Mouse (Mus musculus): ENCODE results near the gene Cdk13. TPM values are rescaled to one million over a fixed set of nuclear protein-coding genes. Genes with fewer than 3 reads are reported as not detected.

Gene Cdk13
- polyA plus RNA-seq, 1 experiment from 2014 or later, result 20.3 TPM

DNA sequence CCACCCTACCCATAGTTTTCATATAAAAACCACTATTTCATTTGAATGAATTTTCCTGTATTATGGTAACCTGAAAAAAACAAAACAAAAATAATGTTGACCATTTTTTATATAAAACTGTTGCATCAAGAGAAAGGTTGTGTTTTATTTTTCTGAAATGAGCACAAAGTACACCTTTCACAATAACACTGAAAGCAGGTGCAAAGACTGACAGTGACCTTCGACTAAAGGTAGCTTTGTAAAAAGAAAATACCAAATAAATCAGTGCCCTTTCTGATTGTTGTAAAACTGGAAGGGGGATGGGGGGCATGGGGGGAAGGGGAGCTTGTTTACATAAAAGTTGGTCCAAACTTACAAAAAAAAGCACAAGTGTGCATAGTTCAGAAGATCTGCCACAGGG, 87.5 kb downstream of the Cdk13 start:
- ATAC-seq (ENCODE audit: low read depth) (no peak), DNase-seq (ENCODE audit: low spot score) (no peak)
- H3K27ac ChIP-seq (replicated peaks; ENCODE audit: low read depth, low read length), result no peak overlapping the region
- no peaks in the 10 kb centered on the region for H3K9me3 ChIP-seq (ENCODE audit: control insufficient read depth, low read length)
- H3K4me1 ChIP-seq (ENCODE audit: control insufficient read depth, insufficient read depth, low read length), result no peaks in the 10 kb centered on the region
- H3K4me3 ChIP-seq (ENCODE audit: low read depth, low read length), result no peak overlapping the region
- H3K27me3 ChIP-seq (replicated peaks; ENCODE audit: control insufficient read depth, insufficient read depth, low read length), result no peaks in the 10 kb centered on the region
- 95% methylated on average over 1 of the region's 1 CpGs for WGBS
- peaks cover 47% of the 10 kb centered on the region for H3K36me3 ChIP-seq (ENCODE audit: control insufficient read depth, insufficient read depth, low read length)
- H3K9ac ChIP-seq (ENCODE audit: low read depth, low read length), result no peak overlapping the region
- H3K4me2 ChIP-seq (ENCODE audit: low read depth, low read length), result no peak overlapping the region

DNA sequence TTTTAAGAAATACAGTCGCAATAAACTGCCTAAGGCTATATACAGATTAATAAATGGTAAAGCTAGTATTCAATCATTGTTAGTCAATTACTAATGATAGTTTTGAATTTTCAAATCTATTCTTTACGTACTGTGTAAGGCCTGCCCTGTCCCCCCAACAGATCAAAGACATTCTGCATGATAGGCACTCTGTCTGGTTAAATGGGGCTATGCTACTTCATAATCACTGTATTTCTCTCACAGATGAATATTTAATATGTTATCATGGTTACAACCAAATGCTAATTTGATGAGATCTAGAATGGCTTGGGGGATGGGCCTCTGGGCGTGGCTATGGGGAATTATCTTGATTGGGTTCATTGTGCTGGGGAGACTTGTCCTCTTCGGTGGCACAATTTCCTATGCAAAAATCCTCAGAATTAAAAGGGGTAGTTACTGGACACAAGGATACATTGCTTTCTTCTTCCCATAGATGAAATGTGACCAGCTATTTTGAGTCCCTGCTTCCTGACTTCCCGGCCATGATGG, 96.0 kb downstream of the Cdk13 start:
- no peaks in the 10 kb centered on the region for H3K4me1 ChIP-seq (ENCODE audit: control insufficient read depth, insufficient read depth, low read length)
- ATAC-seq (ENCODE audit: low read depth), result no peak
- H3K4me2 ChIP-seq (ENCODE audit: low read depth, low read length), result no peak overlapping the region
- H3K4me3 ChIP-seq (ENCODE audit: low read depth, low read length), result no peak overlapping the region
- no peak overlapping the region for H3K9ac ChIP-seq (ENCODE audit: low read depth, low read length)
- no peak overlapping the region for H3K27ac ChIP-seq (replicated peaks; ENCODE audit: low read depth, low read length)
- H3K36me3 ChIP-seq (ENCODE audit: control insufficient read depth, insufficient read depth, low read length), result no peaks in the 10 kb centered on the region
- H3K27me3 ChIP-seq (replicated peaks; ENCODE audit: control insufficient read depth, insufficient read depth, low read length), result no peaks in the 10 kb centered on the region
- 86% methylated on average over 5 of the region's 5 CpGs for WGBS
- DNase-seq (ENCODE audit: low spot score), result no peak
- H3K9me3 ChIP-seq (ENCODE audit: control insufficient read depth, low read length), result no peaks in the 10 kb centered on the region

DNA sequence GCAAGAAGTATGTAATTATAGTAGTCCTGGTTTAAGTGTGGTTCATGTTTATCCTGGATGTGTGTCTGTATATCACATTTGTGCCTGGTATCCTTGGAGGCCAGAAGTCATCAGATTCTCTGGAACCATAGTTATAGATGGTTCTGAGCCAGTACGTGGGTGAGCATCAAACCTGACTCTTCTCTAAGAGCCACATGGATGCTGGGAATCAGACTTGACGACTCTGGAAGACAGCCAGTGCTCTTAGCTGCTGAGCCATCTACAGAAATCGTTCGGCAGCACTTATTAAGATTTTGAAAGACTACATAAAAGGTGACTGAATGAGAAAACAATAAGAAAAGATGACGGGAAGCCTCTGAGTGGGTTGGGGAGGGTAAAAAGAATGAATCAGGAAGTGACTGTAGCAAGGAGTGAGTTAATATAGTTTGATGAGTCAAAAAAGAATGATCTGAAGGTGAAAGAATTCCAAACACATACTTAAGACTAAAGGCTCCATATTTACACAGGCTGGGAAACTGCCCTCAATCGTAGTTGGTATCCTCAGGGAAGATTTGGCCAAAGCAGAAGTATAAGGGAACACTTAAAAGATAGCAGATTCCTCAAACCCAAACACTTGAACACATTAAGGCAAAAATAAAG, 99.6 kb downstream of the Cdk13 start:
- no peak overlapping the region for H3K9ac ChIP-seq (ENCODE audit: low read depth, low read length)
- no peak overlapping the region for H3K27ac ChIP-seq (replicated peaks; ENCODE audit: low read depth, low read length)
- H3K4me1 ChIP-seq (ENCODE audit: control insufficient read depth, insufficient read depth, low read length), result no peaks in the 10 kb centered on the region
- DNase-seq (ENCODE audit: low spot score) (no peak), ATAC-seq (ENCODE audit: low read depth) (no peak)
- WGBS, result 85% methylated on average over 6 of the region's 6 CpGs
- H3K4me2 ChIP-seq (ENCODE audit: low read depth, low read length), result no peak overlapping the region
- H3K27me3 ChIP-seq (replicated peaks; ENCODE audit: control insufficient read depth, insufficient read depth, low read length), result no peaks in the 10 kb centered on the region
- H3K36me3 ChIP-seq (ENCODE audit: control insufficient read depth, insufficient read depth, low read length), result no peaks in the 10 kb centered on the region
- H3K4me3 ChIP-seq (ENCODE audit: low read depth, low read length), result no peak overlapping the region
- no peaks in the 10 kb centered on the region for H3K9me3 ChIP-seq (ENCODE audit: control insufficient read depth, low read length)

- Histone ChIP-seq H3K4me1 (ENCODE audit: control insufficient read depth, insufficient read depth, low read length) (no peaks in the 10 kb centered on the region), H3K9ac (ENCODE audit: low read depth, low read length) (no peak overlapping the region), H3K27me3 (replicated peaks; ENCODE audit: control insufficient read depth, insufficient read depth, low read length) (no peaks in the 10 kb centered on the region), H3K27ac (replicated peaks; ENCODE audit: low read depth, low read length) (no peak overlapping the region), H3K9me3 (ENCODE audit: control insufficient read depth, low read length) (no peaks in the 10 kb centered on the region), H3K4me3 (ENCODE audit: low read depth, low read length) (no peak overlapping the region), H3K4me2 (ENCODE audit: low read depth, low read length) (no peak overlapping the region), H3K36me3 (ENCODE audit: control insufficient read depth, insufficient read depth, low read length) (no peaks in the 10 kb centered on the region)
- DNase-seq (ENCODE audit: low spot score) (no peak), ATAC-seq (ENCODE audit: low read depth) (no peak)
Observed at GRCm38 (mm10) chr13:17702311-17702710, 102.6 kb downstream of the Cdk13 start.

GRCm38 (mm10) chr13:17701322-17701721, 103.6 kb downstream of the Cdk13 start:
- no peaks in the 10 kb centered on the region for H3K27me3 ChIP-seq (replicated peaks; ENCODE audit: control insufficient read depth, insufficient read depth, low read length)
- H3K9me3 ChIP-seq (ENCODE audit: control insufficient read depth, low read length), result no peaks in the 10 kb centered on the region
- H3K4me2 ChIP-seq (ENCODE audit: low read depth, low read length), result no peak overlapping the region
- no peak for ATAC-seq (ENCODE audit: low read depth)
- no peaks in the 10 kb centered on the region for H3K4me1 ChIP-seq (ENCODE audit: control insufficient read depth, insufficient read depth, low read length)
- no peaks in the 10 kb centered on the region for H3K36me3 ChIP-seq (ENCODE audit: control insufficient read depth, insufficient read depth, low read length)
- DNase-seq (ENCODE audit: low spot score), result no peak
- H3K9ac ChIP-seq (ENCODE audit: low read depth, low read length), result no peak overlapping the region
- no peak overlapping the region for H3K27ac ChIP-seq (replicated peaks; ENCODE audit: low read depth, low read length)
- H3K4me3 ChIP-seq (ENCODE audit: low read depth, low read length), result no peak overlapping the region

DNA sequence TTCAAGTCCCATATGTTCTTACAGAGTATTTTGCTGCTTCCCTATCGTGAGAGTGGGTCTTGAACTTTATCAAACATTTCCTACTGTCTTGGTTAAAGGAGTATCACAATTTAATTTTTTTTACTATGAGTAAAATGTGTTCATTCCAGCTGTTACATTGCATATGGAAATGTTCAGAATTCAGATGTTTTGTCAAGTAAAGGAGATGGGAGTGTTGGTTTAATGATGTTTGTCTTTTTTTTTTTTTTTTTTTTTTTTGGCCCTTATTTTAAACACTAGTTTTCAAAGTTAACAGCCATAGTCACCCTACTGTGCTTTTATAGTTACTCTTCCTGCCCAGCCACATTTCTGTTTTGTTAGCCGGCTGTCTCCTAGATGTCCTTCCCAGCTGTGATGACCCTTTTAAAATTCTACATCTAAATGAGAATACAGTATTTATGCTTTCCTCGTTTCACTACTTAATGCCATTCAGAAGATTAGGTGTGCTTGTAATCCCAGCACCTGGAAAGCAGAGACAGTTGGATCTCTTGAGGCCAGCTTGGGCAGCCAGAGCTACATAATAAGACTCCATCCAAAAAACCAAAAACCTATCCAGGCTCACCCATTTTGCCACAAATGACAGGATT, 104.7 kb downstream of the Cdk13 start:
- H3K9ac ChIP-seq (ENCODE audit: low read depth, low read length), result no peak overlapping the region
- 85% methylated on average over 3 of the region's 3 CpGs for WGBS
- no peak for ATAC-seq (ENCODE audit: low read depth)

DNA sequence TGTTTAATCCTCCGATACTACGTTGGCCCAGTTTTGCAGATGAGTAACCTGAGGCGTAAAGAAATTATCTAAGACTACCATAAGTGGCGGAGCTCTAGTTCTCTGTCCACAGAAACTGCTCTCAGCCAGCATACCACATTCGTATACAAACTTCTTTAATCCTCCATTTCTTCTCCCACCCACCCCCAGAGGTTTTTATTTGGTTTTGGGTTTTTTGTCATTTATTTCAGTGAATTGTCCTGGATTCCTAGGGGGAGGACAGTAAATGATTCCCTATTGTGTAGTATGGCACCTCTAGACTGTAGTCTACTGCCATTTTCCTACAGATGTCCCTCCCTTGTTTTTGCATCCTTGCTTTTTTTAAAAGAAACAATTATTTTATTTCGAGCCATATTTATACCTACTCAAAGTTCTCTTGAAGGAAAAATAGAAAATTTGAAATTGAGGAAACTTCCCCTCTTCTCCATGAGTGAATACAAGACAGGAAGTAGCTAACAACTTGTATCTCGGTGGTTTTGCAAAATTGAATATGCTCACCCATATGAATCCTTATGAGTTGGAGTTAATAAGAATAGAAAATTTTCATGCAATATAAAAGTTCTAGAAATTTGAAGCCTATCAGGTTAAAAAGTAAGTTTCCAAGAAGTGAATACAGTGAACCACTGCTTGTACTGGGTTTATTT, 108.9 kb downstream of the Cdk13 start:
- H3K4me1 ChIP-seq (ENCODE audit: control insufficient read depth, insufficient read depth, low read length), result 0 out of 2 replicates have a peak, but pooled peaks cover 5% of the 10 kb centered on the region
- 11% methylated on average over 7 of the region's 7 CpGs for WGBS

More for the DNA sequence above, 104.7 kb downstream of the Cdk13 start:
- H3K9me3 ChIP-seq (ENCODE audit: control insufficient read depth, low read length), result no peaks in the 10 kb centered on the region
- no peak overlapping the region for H3K27ac ChIP-seq (replicated peaks; ENCODE audit: low read depth, low read length)
- DNase-seq (ENCODE audit: low spot score), result no peak
- no peaks in the 10 kb centered on the region for H3K36me3 ChIP-seq (ENCODE audit: control insufficient read depth, insufficient read depth, low read length)
- H3K4me2 ChIP-seq (ENCODE audit: low read depth, low read length), result no peak overlapping the region
- H3K27me3 ChIP-seq (replicated peaks; ENCODE audit: control insufficient read depth, insufficient read depth, low read length), result no peaks in the 10 kb centered on the region
- H3K4me1 ChIP-seq (ENCODE audit: control insufficient read depth, insufficient read depth, low read length), result no peaks in the 10 kb centered on the region
- no peak overlapping the region for H3K4me3 ChIP-seq (ENCODE audit: low read depth, low read length)

GRCm38 (mm10) chr13:17694911-17695699, 109.8 kb downstream of the Cdk13 start, which contains the start of the genes Mplkip and Sugct:
TSS of gene Mplkip (plus strand) at chr13:17695192.
TSS of gene Sugct (minus strand) at chr13:17695553.
- WGBS, result under 1% methylated on average over 45 of the region's 66 CpGs
- H3K9ac ChIP-seq (ENCODE audit: low read depth, low read length), result peak within 1 kb of the TSS; percentile 93
- no peaks in the 10 kb centered on the region for H3K36me3 ChIP-seq (ENCODE audit: control insufficient read depth, insufficient read depth, low read length)
- peak within 1 kb of the TSS; percentile 90 for H3K27ac ChIP-seq (replicated peaks; ENCODE audit: low read depth, low read length)
- peak within 1 kb of the TSS; percentile 82 for H3K4me2 ChIP-seq (ENCODE audit: low read depth, low read length)
- no peaks in the 10 kb centered on the region for H3K9me3 ChIP-seq (ENCODE audit: control insufficient read depth, low read length)
- peak within 1 kb of the TSS; percentile 80 for H3K4me3 ChIP-seq (ENCODE audit: low read depth, low read length)
- H3K27me3 ChIP-seq (replicated peaks; ENCODE audit: control insufficient read depth, insufficient read depth, low read length), result no peaks in the 10 kb centered on the region
- ATAC-seq (ENCODE audit: low read depth), result peak; percentile 98
- peak; percentile 100 for DNase-seq (ENCODE audit: low spot score)
- H3K4me1 ChIP-seq (ENCODE audit: control insufficient read depth, insufficient read depth, low read length), result 0 out of 2 replicates have a peak, but pooled peaks cover 5% of the 10 kb centered on the region

More for the DNA sequence above, 108.9 kb downstream of the Cdk13 start:
- DNase-seq (ENCODE audit: low spot score) (peak; percentile 9), ATAC-seq (ENCODE audit: low read depth) (no peak)
- Histone ChIP-seq H3K36me3 (ENCODE audit: control insufficient read depth, insufficient read depth, low read length) (no peaks in the 10 kb centered on the region), H3K9me3 (ENCODE audit: control insufficient read depth, low read length) (no peaks in the 10 kb centered on the region), H3K9ac (ENCODE audit: low read depth, low read length) (peak overlapping the region; percentile 93), H3K4me3 (ENCODE audit: low read depth, low read length) (peak overlapping the region; percentile 80), H3K4me2 (ENCODE audit: low read depth, low read length) (peak overlapping the region; percentile 82), H3K27ac (replicated peaks; ENCODE audit: low read depth, low read length) (peak overlapping the region; percentile 90; the same call in 1 of the 2 replicates), H3K27me3 (replicated peaks; ENCODE audit: control insufficient read depth, insufficient read depth, low read length) (no peaks in the 10 kb centered on the region)

All from embryonic facial prominence, embryonic 14.5 days (tissue).